Mouse (Mus musculus): ENCODE results near the gene Osbp2.

The Osbp2 gene

GRCm38 (mm10) chr11:3761339-3761738, 102.4 kb downstream of the Osbp2 start:
- no peak for ATAC-seq (ENCODE audit: low TSS enrichment)

- ATAC-seq (ENCODE audit: low TSS enrichment), result no peak
Measured at GRCm38 (mm10) chr11:3759433-3759832, 104.3 kb downstream of the Osbp2 start.

GRCm38 (mm10) chr11:3755341-3755740, 108.4 kb downstream of the Osbp2 start:
- no peak for ATAC-seq (ENCODE audit: low TSS enrichment)

- no peak for ATAC-seq (ENCODE audit: low TSS enrichment)
Measured at GRCm38 (mm10) chr11:3754685-3755084, 109.0 kb downstream of the Osbp2 start.

- ATAC-seq (ENCODE audit: low TSS enrichment), result peak; percentile 85
Measured at GRCm38 (mm10) chr11:3753897-3754296, 109.8 kb downstream of the Osbp2 start.

GRCm38 (mm10) chr11:3752766-3753165, 110.9 kb downstream of the Osbp2 start:
- no peak for ATAC-seq (ENCODE audit: low TSS enrichment)

GRCm38 (mm10) chr11:3749831-3750230, 113.9 kb downstream of the Osbp2 start:
- ATAC-seq (ENCODE audit: low TSS enrichment), result no peak

- ATAC-seq (ENCODE audit: low TSS enrichment), result no peak
Measured at GRCm38 (mm10) chr11:3742449-3742848, 121.3 kb downstream of the Osbp2 start.

GRCm38 (mm10) chr11:3741183-3741582, 122.5 kb downstream of the Osbp2 start:
- peak; percentile 85 for ATAC-seq (ENCODE audit: low TSS enrichment)

GRCm38 (mm10) chr11:3738778-3739177, 124.9 kb downstream of the Osbp2 start:
- ATAC-seq (ENCODE audit: low TSS enrichment), result no peak

GRCm38 (mm10) chr11:3735715-3736114, 128.0 kb downstream of the Osbp2 start:
- ATAC-seq (ENCODE audit: low TSS enrichment), result peak; percentile 82

- ATAC-seq (ENCODE audit: low TSS enrichment), result no peak
Measured at GRCm38 (mm10) chr11:3733933-3734636, 129.6 kb downstream of the Osbp2 start.

GRCm38 (mm10) chr11:3731469-3731868, 132.2 kb downstream of the Osbp2 start:
- no peak for ATAC-seq (ENCODE audit: low TSS enrichment)

GRCm38 (mm10) chr11:3727438-3728105, 136.1 kb downstream of the Osbp2 start:
- ATAC-seq (ENCODE audit: low TSS enrichment), result peak; percentile 34

GRCm38 (mm10) chr11:3725331-3726054, 138.2 kb downstream of the Osbp2 start:
- ATAC-seq (ENCODE audit: low TSS enrichment), result no peak

- no peak for ATAC-seq (ENCODE audit: low TSS enrichment)
Measured at GRCm38 (mm10) chr11:3724726-3725125, 139.0 kb downstream of the Osbp2 start.

- no peak for ATAC-seq (ENCODE audit: low TSS enrichment)
Measured at GRCm38 (mm10) chr11:3723910-3724309, 139.8 kb downstream of the Osbp2 start.

GRCm38 (mm10) chr11:3722861-3723260, 140.8 kb downstream of the Osbp2 start:
- no peak for ATAC-seq (ENCODE audit: low TSS enrichment)

- ATAC-seq (ENCODE audit: low TSS enrichment), result no peak
Measured at GRCm38 (mm10) chr11:3722036-3722435, 141.7 kb downstream of the Osbp2 start.

GRCm38 (mm10) chr11:3716662-3717061, 147.0 kb downstream of the Osbp2 start:
- no peak for ATAC-seq (ENCODE audit: low TSS enrichment)

- ATAC-seq (ENCODE audit: low TSS enrichment), result 0 out of 2 replicates have a peak, but pooled peaks have one; percentile 21
Measured at GRCm38 (mm10) chr11:3714486-3714885, 149.2 kb downstream of the Osbp2 start.

GRCm38 (mm10) chr11:3710203-3710602, 153.5 kb downstream of the Osbp2 start:
- ATAC-seq (ENCODE audit: low TSS enrichment), result peak; percentile 48; the same call in 1 of the 2 replicates

GRCm38 (mm10) chr11:3707057-3707456, 156.6 kb downstream of the Osbp2 start:
- no peak for ATAC-seq (ENCODE audit: low TSS enrichment)
